ENCODE assay signal across 24 mouse cellular contexts in genomic region chr12:37760922-37761611, GRCm38 (mm10). TPM values are rescaled to one million over a fixed set of nuclear protein-coding genes. Genes with fewer than 3 reads are reported as not detected.
DNase-seq lines count a peak whose midpoint lies in the region; ATAC-seq and TF ChIP-seq lines count a peak whose summit lies in the region.
"Had no signal": no experiment of that assay in that cellular context is flagged by ENCODE, and none has a peak within 500 bp of the region (broad histone marks: within the 10 kb centered on the region; RNA-seq: fewer than 3 reads in every experiment).

No protein-coding gene starts in this region.

- no peak for TF ChIP-seq CTCF in CH12.LX (conservative IDR thresholded peaks at IDR 0.05 in 1 of 2, IDR thresholded peaks at IDR 0.05 in 1 of 2; ENCODE audit: low read depth in 2 of 2, low read length in 2 of 2)
- no peak for TF ChIP-seq CTCF in intestine, postnatal 0 days (IDR thresholded peaks at IDR 0.05; ENCODE audit: low read depth)

- TF ChIP-seq RAD21 in CH12.LX (IDR thresholded peaks at IDR 0.05; ENCODE audit: low read depth, low read length), result no peak

- dilution Hi-C loops in CH12.LX (cut with MboI; ENCODE audit: extremely low pct_ligation_motif_present, extremely low pct_unique_long_range_greater_than_20kb, low sequenced_read_pairs), result no loop called here

- H3K79me2 ChIP-seq in CH12.LX (replicated peaks; ENCODE audit: control insufficient read depth, extremely low read depth, insufficient read depth, poor library complexity, severe bottlenecking), result no peaks in the 10 kb centered on the region

- no peak for TF ChIP-seq POLR2A in CH12.LX (IDR thresholded peaks at IDR 0.05; ENCODE audit: low read depth, low read length)

- TF ChIP-seq EP300 in CH12.LX (IDR thresholded peaks at IDR 0.05; ENCODE audit: low read length), result no peak

- no peak overlapping the region for H3K4me2 ChIP-seq in CH12.LX (ENCODE audit: insufficient read depth, low read depth, poor library complexity, severe bottlenecking)
- no peak overlapping the region; the same call in 1 of the 2 replicates for H3K4me2 ChIP-seq in intestine, postnatal 0 days (replicated peaks; ENCODE audit: low read depth)
- H3K4me2 ChIP-seq: embryonic facial prominence, embryonic 12.5 days; embryonic facial prominence, embryonic 15.5 days; forebrain, embryonic 15.5 days; heart, embryonic 11.5 days; hindbrain, embryonic 15.5 days had no signal

- DNase-seq in kidney, adult 9 months, result peak; percentile 16
- no peak for DNase-seq in kidney, postnatal 14 days
- DNase-seq in A20 (ENCODE audit: low read depth, low spot score), result peak; percentile 29
- peak; percentile 11 for DNase-seq in CH12.LX (ENCODE audit: extremely low read depth)
- DNase-seq in heart, postnatal 10 days, result no peak
- DNase-seq: adrenal gland, postnatal 10 days; adrenal gland, postnatal 36 days; cerebellum, adult 18-20 months; cerebellum, adult 9-11 months; cerebellum, postnatal 25 days; gastrocnemius, postnatal 10 days; gastrocnemius, postnatal 36 days; heart, adult 11 months; heart, postnatal 36 days had no signal

- H3K27me3 ChIP-seq in CH12.LX (replicated peaks), result no peaks in the 10 kb centered on the region
- H3K27me3 ChIP-seq in intestine, postnatal 0 days (replicated peaks; ENCODE audit: control insufficient read depth, insufficient read depth, low read length), result no peaks in the 10 kb centered on the region
- H3K27me3 ChIP-seq: embryonic facial prominence, embryonic 12.5 days; embryonic facial prominence, embryonic 15.5 days; forebrain, embryonic 15.5 days; hindbrain, embryonic 15.5 days had no signal

- ATAC-seq in intestine, postnatal 0 days, result peak; percentile 25; the same call in 1 of the 2 replicates
- ATAC-seq: forebrain, embryonic 15.5 days; Patski had no signal

- 34% methylated on average over 4 of the region's 4 CpGs for WGBS in intestine, postnatal 0 days

- no peak overlapping the region for H3K27ac ChIP-seq in CH12.LX (ENCODE audit: insufficient read depth, low read depth)
- H3K27ac ChIP-seq in intestine, postnatal 0 days (ENCODE audit: low read depth, low read length), result no peak overlapping the region
- H3K27ac ChIP-seq: embryonic facial prominence, embryonic 12.5 days; embryonic facial prominence, embryonic 15.5 days; forebrain, embryonic 15.5 days; hindbrain, embryonic 10.5 days; hindbrain, embryonic 15.5 days had no signal

- in situ Hi-C loops in CH12.LX (cut with MboI; ENCODE audit: low pct_ligation_motif_present, low pct_unique_long_range_greater_than_20kb, low sequenced_read_pairs), result loop anchor here (25.0 kb wide), 1 partner anchor 351 kb away; no protein-coding TSS in a partner anchor

- no peaks in the 10 kb centered on the region for H3K36me3 ChIP-seq in CH12.LX (replicated peaks in 1 of 2; ENCODE audit: control insufficient read depth in 1 of 2, insufficient read depth in 1 of 2, low read length in 1 of 2)
- H3K36me3 ChIP-seq in intestine, postnatal 0 days (ENCODE audit: control insufficient read depth, insufficient read depth), result no peaks in the 10 kb centered on the region
- H3K36me3 ChIP-seq: embryonic facial prominence, embryonic 12.5 days; embryonic facial prominence, embryonic 15.5 days; forebrain, embryonic 15.5 days; G1E; hindbrain, embryonic 10.5 days; hindbrain, embryonic 15.5 days had no signal

- no peaks in the 10 kb centered on the region for H3K9me3 ChIP-seq in CH12.LX (replicated peaks; ENCODE audit: low read length)
- no peaks in the 10 kb centered on the region for H3K9me3 ChIP-seq in intestine, postnatal 0 days (ENCODE audit: control insufficient read depth)
- H3K9me3 ChIP-seq: embryonic facial prominence, embryonic 12.5 days; embryonic facial prominence, embryonic 15.5 days; forebrain, embryonic 15.5 days; G1E; hindbrain, embryonic 10.5 days; hindbrain, embryonic 15.5 days had no signal

- intact Hi-C loops in heart, postnatal 10 days (cut with DNase I), result no loop called here

- no peak overlapping the region for H3K4me3 ChIP-seq in CH12.LX (replicated peaks in 1 of 3; ENCODE audit: low read depth in 2 of 3, low read length in 2 of 3, poor library complexity in 1 of 3)
- H3K4me3 ChIP-seq in intestine, postnatal 0 days (ENCODE audit: low read depth, low read length), result no peak overlapping the region
- H3K4me3 ChIP-seq: embryonic facial prominence, embryonic 12.5 days; embryonic facial prominence, embryonic 15.5 days; forebrain, embryonic 15.5 days; hindbrain, embryonic 10.5 days; hindbrain, embryonic 15.5 days had no signal

- H3K4me1 ChIP-seq in CH12.LX (ENCODE audit: control insufficient read depth in 1 of 2, insufficient read depth in 2 of 2), result peaks cover 0 to 5% of the 10 kb centered on the region in 2 experiments; a peak in 1 of 4 replicates
- no peaks in the 10 kb centered on the region for H3K4me1 ChIP-seq in intestine, postnatal 0 days (replicated peaks; ENCODE audit: control insufficient read depth, insufficient read depth, low read length)
- H3K4me1 ChIP-seq: embryonic facial prominence, embryonic 12.5 days; embryonic facial prominence, embryonic 15.5 days; forebrain, embryonic 15.5 days; hindbrain, embryonic 10.5 days; hindbrain, embryonic 15.5 days had no signal

- H3K9ac ChIP-seq in CH12.LX (ENCODE audit: insufficient read depth, low read depth), result no peak overlapping the region
- H3K9ac ChIP-seq in intestine, postnatal 0 days (ENCODE audit: low read depth, low read length), result no peak overlapping the region
- H3K9ac ChIP-seq: embryonic facial prominence, embryonic 12.5 days; embryonic facial prominence, embryonic 15.5 days; forebrain, embryonic 15.5 days; hindbrain, embryonic 15.5 days had no signal

TF ChIP-seq in CH12.LX, 34 proteins besides CTCF, POLR2A, EP300 and RAD21:
- TF ChIP-seq TCF12 (IDR thresholded peaks at IDR 0.05; ENCODE audit: low read depth, low read length), result no peak
- no peak for TF ChIP-seq ZNF384 (IDR thresholded peaks at IDR 0.05; ENCODE audit: low read depth, low read length)
- no peak for TF ChIP-seq POLR2AphosphoS2 (IDR thresholded peaks at IDR 0.05; ENCODE audit: low read depth, low read length)
- TF ChIP-seq MYC (IDR thresholded peaks at IDR 0.05; ENCODE audit: low read depth, low read length), result no peak
- TF ChIP-seq MEF2A (IDR thresholded peaks at IDR 0.05; ENCODE audit: borderline replicate concordance, low read depth, low read length), result no peak
TF ChIP-seq in CH12.LX: peak in this region for 0.

RNA-seq across cellular contexts. Expression of gene Dgkb, which starts 56.5 kb away (rescaled TPM):
- total RNA-seq in CH12.LX (2012; rRNA removed) (not detected in 2 replicates), CH12.LX (2014; rRNA removed) (not detected in 2 replicates)
- not detected in 2 replicates for polyA plus RNA-seq in CH12.LX (2012; ENCODE audit: insufficient read length, low read depth)
- polyA plus RNA-seq in intestine, postnatal 0 days (2015; fragmentation: Nextera tagmentation; extraction: Ambion mirVana), result 5.0 and 7.0 TPM in 2 replicates
- total RNA-seq in heart, postnatal 10 days (2021), result 1 to 10 TPM; 1.3 TPM
- total RNA-seq: common myeloid progenitor, adult 5-6 weeks had no signal
- polyA plus RNA-seq: G1E; heart, embryonic 11.5 days; Patski had no signal

Comparison
In these comparisons a context has a peak if more than half of its experiments do, and no peak if none do; other contexts are left out.
1. DNase-seq: peak in kidney, adult 9 months (single experiment), A20 (single experiment) and CH12.LX (single experiment); none in kidney, postnatal 14 days (single experiment) and heart, postnatal 10 days (0 of 2).